Mouse (Mus musculus) lung, postnatal 0 days (tissue): ENCODE results near the gene Ahsg. TPM values are rescaled to one million over a fixed set of nuclear protein-coding genes. Genes with fewer than 3 reads are reported as not detected.

Experiments
- ATAC-seq: fragments of 200-750 bp; cut with Nextera tagmentation; 2 replicates; pipeline ENCODE4 v1.8.0; 2017; ENCODE audit warnings: moderate library complexity
- DNase-seq: peaks from one replicate; pipeline ENCODE4 v3.0.0-alpha.2; 2016; ENCODE audit warnings: low spot score
- H3K27ac ChIP-seq: fragments of 300-500 bp; sonication (generic); 2 replicates; pipeline ENCODE4 v1.5.1; 2014; ENCODE audit warnings: antibody characterized with exemption, mild to moderate bottlenecking, low read length, mixed read lengths
- H3K27me3 ChIP-seq: fragments of 300-500 bp; sonication (generic); replicated peaks from 2 replicates; pipeline ENCODE4 v1.6.1; 2014; ENCODE audit warnings: low read length, mixed read lengths; ENCODE audit not compliant: insufficient read depth
- H3K36me3 ChIP-seq: fragments of 300-500 bp; sonication (generic); 2 replicates; pipeline ENCODE4 v1.6.1; 2014; ENCODE audit warnings: low read length, mixed read lengths; ENCODE audit not compliant: insufficient read depth
- H3K4me1 ChIP-seq: fragments of 300-500 bp; sonication (generic); 2 replicates; pipeline ENCODE4 v1.6.1; 2014; ENCODE audit warnings: antibody characterized with exemption, low read depth, low read length, mixed read lengths; ENCODE audit not compliant: insufficient read depth
- H3K4me2 ChIP-seq: fragments of 300-500 bp; sonication (generic); replicated peaks from 2 replicates; pipeline ENCODE4 v1.6.1; 2014; ENCODE audit warnings: low read depth, mild to moderate bottlenecking, low read length, moderate library complexity, mixed read lengths
- H3K4me3 ChIP-seq: fragments of 300-500 bp; sonication (generic); 2 replicates; pipeline ENCODE4 v1.5.1; 2014; ENCODE audit warnings: low read depth, low read length
- H3K9ac ChIP-seq: fragments of 300-500 bp; sonication (generic); replicated peaks from 2 replicates; pipeline ENCODE4 v1.6.1; 2014; ENCODE audit warnings: low read depth, mild to moderate bottlenecking
- H3K9me3 ChIP-seq: fragments of 300-500 bp; sonication (generic); 2 replicates; pipeline ENCODE4 v1.6.1; 2016; ENCODE audit warnings: low read length, mixed read lengths
- CTCF ChIP-seq: IDR thresholded peaks from 2 replicates; pipeline ENCODE4 v1.5.1; 2016; ENCODE audit warnings: antibody characterized with exemption, mild to moderate bottlenecking
- EP300 ChIP-seq: IDR thresholded peaks from 2 replicates; pipeline ENCODE4 v1.6.1; 2016; ENCODE audit warnings: antibody characterized with exemption, mild to moderate bottlenecking, control low read depth
- WGBS: fragments of 180-500 bp; shearing (Covaris S2); extraction: QIAGEN DNeasy Blood & Tissue Kit; methylation state at CpG from one replicate; pipeline ENCODE4 v1.1.7; 2014; 5-methylcytosine and 5-hydroxymethylcytosine counted together
- polyA plus RNA-seq: library from polyadenylated mRNA; unstranded; fragments of >200 nt; fragmentation: Nextera tagmentation; extraction: Ambion mirVana; gene quantifications from 2 replicates; pipeline ENCODE4 v1.2.1, GENCODE M21; 2015

The Ahsg gene
- polyA plus RNA-seq, 1 experiment from 2014 or later: 3.0 TPM

DNA sequence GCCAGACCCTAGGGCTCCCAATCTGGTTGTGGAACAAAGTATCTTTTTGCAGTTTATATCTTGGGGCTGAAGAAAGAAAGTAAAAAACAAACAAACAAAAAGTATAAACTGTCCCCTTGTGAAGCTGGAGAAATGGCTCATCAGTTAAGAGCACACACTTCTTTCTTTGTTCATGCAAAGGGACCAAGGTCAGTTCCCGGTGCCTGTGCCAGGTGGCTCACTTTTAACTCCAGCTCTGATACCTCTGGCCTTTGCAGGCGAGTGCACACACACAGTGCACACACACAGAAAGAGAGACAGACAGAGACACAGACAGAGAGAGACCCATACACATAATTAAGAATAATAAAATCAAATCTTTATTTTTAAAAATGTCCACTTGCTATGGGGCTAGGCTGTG is 5.5 kb downstream of the Ahsg start:
- no peak for TF ChIP-seq CTCF
- no peak for TF ChIP-seq EP300

DNA sequence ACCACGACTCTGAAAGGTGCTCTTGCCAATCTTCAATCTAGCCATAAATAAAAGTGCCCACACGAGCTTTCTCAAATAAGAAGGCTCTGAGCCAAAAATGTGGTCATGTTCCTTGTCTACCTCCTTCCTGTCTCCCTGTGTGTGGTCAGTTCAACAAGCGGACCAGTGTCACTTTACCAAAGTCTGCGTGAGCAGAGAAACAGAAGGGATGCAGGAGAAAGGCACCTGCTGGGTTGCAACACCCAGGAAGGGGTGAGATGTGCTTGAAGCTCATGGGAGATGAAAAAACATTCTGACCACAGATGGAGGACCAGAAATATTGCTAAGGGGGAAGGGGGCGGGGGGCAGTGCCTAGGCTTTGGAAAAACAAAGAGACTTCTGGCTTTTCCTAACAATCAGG is 8.3 kb downstream of the Ahsg start:
- H3K4me3 ChIP-seq: no peak overlapping the region
- TF ChIP-seq EP300: no peak
- DNase-seq (no peak), ATAC-seq (no peak)
- H3K4me2 ChIP-seq: no peak overlapping the region
- H3K9ac ChIP-seq: no peak overlapping the region
- no peaks in the 10 kb centered on the region for H3K9me3 ChIP-seq
- no peak overlapping the region for H3K27ac ChIP-seq
- no peaks in the 10 kb centered on the region for H3K4me1 ChIP-seq
- no peaks in the 10 kb centered on the region for H3K27me3 ChIP-seq
- WGBS: 43% methylated on average over 5 of the region's 5 CpGs
- H3K36me3 ChIP-seq: no peaks in the 10 kb centered on the region

More for the DNA sequence above, 5.5 kb downstream of the Ahsg start:
- no peak overlapping the region for H3K9ac ChIP-seq
- H3K27ac ChIP-seq: no peak overlapping the region
- no peak for ATAC-seq
- no peak overlapping the region for H3K4me2 ChIP-seq
- no peaks in the 10 kb centered on the region for H3K4me1 ChIP-seq
- no peaks in the 10 kb centered on the region for H3K27me3 ChIP-seq
- WGBS: 55% methylated on average over 2 of the region's 2 CpGs
- H3K4me3 ChIP-seq: no peak overlapping the region
- no peaks in the 10 kb centered on the region for H3K36me3 ChIP-seq
- DNase-seq: no peak
- no peaks in the 10 kb centered on the region for H3K9me3 ChIP-seq

DNA sequence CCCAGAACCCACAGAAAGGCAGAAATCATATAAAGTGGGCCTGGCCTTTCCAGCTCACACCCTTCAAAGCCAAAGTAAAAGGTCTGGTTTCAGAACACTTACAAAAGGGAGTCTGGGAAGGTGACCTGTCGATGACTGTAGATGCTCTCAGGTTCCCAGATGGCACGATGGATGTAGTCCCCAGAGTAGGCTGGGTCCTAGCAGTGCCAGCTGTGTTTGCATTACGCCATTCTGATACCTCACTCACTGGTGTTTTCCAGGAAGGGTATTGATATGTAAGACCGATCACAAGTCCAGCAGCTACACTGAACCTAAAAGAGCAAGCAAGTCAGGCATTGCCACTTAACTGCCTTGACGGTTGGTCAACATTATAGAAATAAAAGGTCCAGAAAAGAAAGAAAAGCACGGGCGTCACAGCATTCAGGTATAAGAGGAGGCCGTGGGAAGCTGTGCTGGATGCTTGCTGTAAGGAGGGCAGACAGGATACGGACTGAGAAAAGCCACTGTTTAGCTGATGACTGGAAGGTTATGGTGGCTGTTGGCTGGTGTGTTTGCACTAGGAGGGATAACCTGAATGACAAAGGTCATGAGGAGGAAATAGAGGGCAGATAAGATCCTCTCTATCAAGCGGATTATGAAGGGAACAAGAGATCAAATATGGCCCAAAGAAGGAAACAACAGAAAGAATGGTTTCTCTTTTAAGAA is 8.9 kb downstream of the Ahsg start:
- no peak for ATAC-seq
- H3K36me3 ChIP-seq: no peaks in the 10 kb centered on the region
- no peaks in the 10 kb centered on the region for H3K9me3 ChIP-seq
- TF ChIP-seq EP300: no peak
- no peak for TF ChIP-seq CTCF
- no peak overlapping the region for H3K4me2 ChIP-seq
- DNase-seq: no peak
- no peak overlapping the region for H3K27ac ChIP-seq
- no peaks in the 10 kb centered on the region for H3K27me3 ChIP-seq
- no peak overlapping the region for H3K9ac ChIP-seq
- H3K4me1 ChIP-seq: no peaks in the 10 kb centered on the region
- 58% methylated on average over 10 of the region's 10 CpGs for WGBS
- no peak overlapping the region for H3K4me3 ChIP-seq

DNA sequence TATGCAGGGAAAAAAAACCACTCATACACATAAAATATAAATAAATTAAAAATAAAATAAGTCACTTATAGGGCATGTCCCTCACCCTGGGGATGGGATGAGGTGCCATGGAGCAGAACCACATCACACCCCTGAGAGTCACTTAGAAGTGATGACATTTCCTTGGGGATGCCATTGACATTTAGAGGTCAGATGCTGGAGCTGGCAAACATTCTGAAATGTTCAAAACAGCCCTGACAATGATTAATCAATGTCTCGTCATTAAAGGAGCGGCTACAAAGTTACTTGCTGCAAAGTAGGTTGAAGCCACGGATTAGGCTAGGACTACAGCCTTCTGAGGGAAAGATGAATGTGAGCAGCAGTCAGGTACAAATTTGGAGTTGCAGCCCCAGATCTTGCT is 10.2 kb downstream of the Ahsg start:
- Histone ChIP-seq H3K36me3 (no peaks in the 10 kb centered on the region), H3K9me3 (no peaks in the 10 kb centered on the region), H3K4me1 (no peaks in the 10 kb centered on the region), H3K4me3 (no peak overlapping the region), H3K9ac (no peak overlapping the region), H3K27me3 (no peaks in the 10 kb centered on the region), H3K27ac (no peak overlapping the region), H3K4me2 (no peak overlapping the region)
- ATAC-seq (no peak), DNase-seq (no peak)
- TF ChIP-seq EP300: no peak
- TF ChIP-seq CTCF: no peak
- WGBS: 42% methylated on average over 3 of the region's 3 CpGs

- WGBS: 81% methylated on average over 6 of the region's 6 CpGs
- no peaks in the 10 kb centered on the region for H3K9me3 ChIP-seq
These were observed 18.2 kb downstream of the Ahsg start for GRCm38 (mm10) chr16:22909290-22909689.

GRCm38 (mm10) chr16:22911986-22912385 is 20.9 kb downstream of the Ahsg start:
- DNase-seq: no peak
- Histone ChIP-seq H3K9me3 (no peaks in the 10 kb centered on the region), H3K4me2 (no peak overlapping the region), H3K36me3 (no peaks in the 10 kb centered on the region), H3K4me3 (no peak overlapping the region), H3K9ac (no peak overlapping the region), H3K27ac (no peak overlapping the region), H3K4me1 (no peaks in the 10 kb centered on the region), H3K27me3 (no peaks in the 10 kb centered on the region)
- ATAC-seq: no peak
- no peak for TF ChIP-seq EP300
- TF ChIP-seq CTCF: no peak
- WGBS: 67% methylated on average over 3 of the region's 3 CpGs

More at GRCm38 (mm10) chr16:22909290-22909689, 18.2 kb downstream of the Ahsg start:
- ATAC-seq (no peak), DNase-seq (no peak)
- Histone ChIP-seq H3K27ac (no peak overlapping the region), H3K4me2 (no peak overlapping the region), H3K4me3 (no peak overlapping the region), H3K9ac (no peak overlapping the region), H3K27me3 (no peaks in the 10 kb centered on the region), H3K36me3 (no peaks in the 10 kb centered on the region), H3K4me1 (no peaks in the 10 kb centered on the region)
- TF ChIP-seq EP300 (no peak), CTCF (no peak)

GRCm38 (mm10) chr16:22912886-22913285 is 21.8 kb downstream of the Ahsg start:
- H3K36me3 ChIP-seq: no peaks in the 10 kb centered on the region
- H3K4me2 ChIP-seq: no peak overlapping the region
- no peaks in the 10 kb centered on the region for H3K9me3 ChIP-seq
- H3K4me3 ChIP-seq: no peak overlapping the region
- ATAC-seq: no peak
- no peak overlapping the region for H3K9ac ChIP-seq
- TF ChIP-seq EP300 (no peak), CTCF (no peak)
- 71% methylated on average over 6 of the region's 6 CpGs for WGBS
- H3K4me1 ChIP-seq: no peaks in the 10 kb centered on the region
- H3K27ac ChIP-seq: no peak overlapping the region
- no peaks in the 10 kb centered on the region for H3K27me3 ChIP-seq
- no peak for DNase-seq
